Mouse (Mus musculus) kidney, embryonic 16.5 days (tissue): Measurements from ENCODE around the gene Mst1. TPM values are rescaled to one million over a fixed set of nuclear protein-coding genes. Genes with fewer than 3 reads are reported as not detected.

Experiments
- ATAC-seq: fragments of 200-750 bp; cut with Nextera tagmentation; 2 replicates; pipeline ENCODE4 v1.8.0; 2017; ENCODE audit warnings: moderate TSS enrichment; ENCODE audit not compliant: low FRiP score, low TSS enrichment
- H3K27ac ChIP-seq: fragments of 300-500 bp; sonication (generic); 2 replicates; pipeline ENCODE4 v1.5.1; 2014; ENCODE audit warnings: low read length
- H3K27me3 ChIP-seq: fragments of 300-500 bp; sonication (generic); 2 replicates; pipeline ENCODE4 v1.6.1; 2014; ENCODE audit warnings: low read length, control low read depth, mixed read lengths; ENCODE audit not compliant: insufficient read depth
- H3K36me3 ChIP-seq: fragments of 300-500 bp; sonication (generic); 2 replicates; pipeline ENCODE4 v1.6.1; 2014; ENCODE audit warnings: low read length, control low read depth, mixed read lengths; ENCODE audit not compliant: insufficient read depth
- H3K4me1 ChIP-seq: fragments of 300-500 bp; sonication (generic); 2 replicates; pipeline ENCODE4 v1.6.1; 2014; ENCODE audit warnings: low read length, control low read depth, mixed read lengths; ENCODE audit not compliant: insufficient read depth
- H3K4me2 ChIP-seq: fragments of 300-500 bp; sonication (generic); replicated peaks from 2 replicates; pipeline ENCODE4 v1.6.1; 2014; ENCODE audit warnings: low read depth, low read length
- H3K4me3 ChIP-seq: fragments of 300-500 bp; sonication (generic); 2 replicates; pipeline ENCODE4 v1.5.1; 2014; ENCODE audit warnings: mild to moderate bottlenecking, low read length
- H3K9ac ChIP-seq: fragments of 300-500 bp; sonication (generic); replicated peaks from 2 replicates; pipeline ENCODE4 v1.6.1; 2014; ENCODE audit warnings: low read length
- H3K9me3 ChIP-seq: fragments of 300-500 bp; sonication (generic); 2 replicates; pipeline ENCODE4 v1.6.1; 2016; ENCODE audit warnings: low read length, control low read depth
- WGBS: fragments of 180-500 bp; shearing (Covaris S2); extraction: QIAGEN DNeasy Blood & Tissue Kit; methylation state at CpG from one replicate; pipeline ENCODE4 v1.1.7; 2014; 5-methylcytosine and 5-hydroxymethylcytosine counted together
- polyA plus RNA-seq: library from polyadenylated mRNA; unstranded; fragments of >200 nt; fragmentation: Nextera tagmentation; extraction: Ambion mirVana; gene quantifications from 2 replicates; pipeline ENCODE4 v1.2.1, GENCODE M21; 2015

Gene Mst1
- polyA plus RNA-seq, 1 experiment from 2014 or later: 0.21 TPM

DNA sequence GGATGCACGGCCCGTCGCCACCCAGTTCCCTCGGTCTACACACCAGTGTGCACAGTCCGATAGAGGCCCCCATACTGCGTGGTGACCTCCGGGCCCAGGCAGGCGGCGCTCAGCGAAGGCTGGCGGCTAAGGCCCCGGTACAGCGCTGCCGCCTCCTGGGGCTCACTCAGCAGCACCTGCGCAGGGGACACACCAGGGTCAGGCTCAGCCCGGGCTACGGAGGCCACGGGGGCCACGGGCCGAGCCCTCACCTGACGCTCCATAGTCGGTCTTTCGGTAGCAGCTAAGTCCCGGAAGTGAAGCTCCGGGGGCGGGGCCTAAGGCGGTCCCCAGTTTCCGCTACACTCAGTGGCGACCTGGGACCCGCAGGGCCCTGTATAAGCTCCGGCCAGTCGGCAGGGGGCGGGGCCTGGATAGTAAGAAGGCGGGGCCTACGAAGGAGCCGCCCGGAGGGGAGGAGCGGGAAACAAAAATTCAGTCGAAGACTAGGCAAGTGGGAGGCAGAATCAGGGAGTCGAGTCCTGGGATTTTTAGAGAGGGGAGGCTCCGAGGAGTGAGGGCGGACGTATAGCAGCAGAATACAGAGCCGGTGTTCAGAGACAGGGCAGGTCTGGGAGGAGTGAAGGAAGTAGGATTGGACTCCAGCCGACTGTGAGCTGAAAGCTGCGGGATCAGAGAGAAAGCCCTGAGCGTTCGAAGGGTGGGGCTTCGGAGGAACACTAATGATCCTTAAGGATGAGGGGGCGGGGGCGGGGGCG, 14.1 kb downstream of the Mst1 start, which contains the start of gene Apeh:
Apeh (minus strand) TSS at position 423 of the 758 bp plus-strand sequence.
- Histone ChIP-seq H3K36me3 (peaks cover 27% of the 10 kb centered on the region), H3K27me3 (no peaks in the 10 kb centered on the region), H3K27ac (peak within 1 kb of the TSS; percentile 43; the same call in 1 of the 2 replicates), H3K4me3 (peak within 1 kb of the TSS; percentile 71), H3K9ac (peak within 1 kb of the TSS; percentile 81), H3K9me3 (no peaks in the 10 kb centered on the region), H3K4me1 (peaks cover 20% of the 10 kb centered on the region), H3K4me2 (peak within 1 kb of the TSS; percentile 79)
- under 1% methylated on average over 52 of the region's 52 CpGs for WGBS
- peak; percentile 96 for ATAC-seq

DNA sequence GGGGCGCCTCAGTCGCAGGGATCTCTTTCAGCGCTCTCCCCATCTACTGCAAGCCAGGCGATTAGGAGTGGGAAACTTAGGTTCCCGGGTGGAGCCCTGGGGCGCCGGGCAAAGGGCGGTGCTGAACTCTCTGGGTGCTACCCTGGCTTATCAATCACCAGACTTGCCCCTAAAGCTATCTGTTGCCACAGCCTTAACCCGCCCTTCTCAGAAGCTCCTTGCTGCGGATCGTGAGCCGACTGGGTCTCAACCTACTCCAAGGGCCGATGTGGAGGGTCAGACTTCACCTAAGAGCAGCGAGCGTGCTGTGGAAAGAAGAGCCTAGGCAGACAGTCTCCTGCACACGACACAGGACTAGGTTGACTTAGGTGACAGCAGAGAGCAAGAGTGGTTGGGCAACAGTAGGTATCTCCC, 14.8 kb downstream of the Mst1 start:
- Histone ChIP-seq H3K9me3 (no peaks in the 10 kb centered on the region), H3K9ac (peak overlapping the region; percentile 81), H3K36me3 (peaks cover 21% of the 10 kb centered on the region), H3K4me1 (peaks cover 20% of the 10 kb centered on the region), H3K4me3 (peak overlapping the region; percentile 71), H3K27ac (peak overlapping the region; percentile 43; the same call in 1 of the 2 replicates), H3K27me3 (no peaks in the 10 kb centered on the region), H3K4me2 (peak overlapping the region; percentile 79)
- ATAC-seq: peak; percentile 23
- WGBS: 0% methylated on average over 16 of the region's 16 CpGs

DNA sequence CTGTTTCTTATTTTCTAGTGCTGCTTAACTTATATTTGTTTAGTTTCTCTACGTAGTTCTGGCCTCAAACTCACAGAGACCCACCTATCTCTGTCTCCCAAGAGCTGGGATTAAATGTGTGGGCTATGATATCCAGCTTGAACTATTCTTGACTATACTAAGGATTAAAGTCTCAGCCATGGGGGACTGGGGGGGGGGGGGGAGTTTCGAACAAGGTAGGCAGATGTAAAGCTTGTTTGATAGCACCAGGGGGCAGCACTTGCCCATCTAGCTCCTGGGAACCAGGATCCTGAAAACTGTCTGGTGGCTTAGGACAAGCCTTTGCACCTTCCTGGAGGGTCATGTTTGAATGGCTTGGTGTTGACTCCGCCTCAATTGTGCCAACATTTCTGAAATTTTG, 15.3 kb downstream of the Mst1 start:
- H3K9ac ChIP-seq: peak overlapping the region; percentile 81; the same call in 1 of the 2 replicates

DNA sequence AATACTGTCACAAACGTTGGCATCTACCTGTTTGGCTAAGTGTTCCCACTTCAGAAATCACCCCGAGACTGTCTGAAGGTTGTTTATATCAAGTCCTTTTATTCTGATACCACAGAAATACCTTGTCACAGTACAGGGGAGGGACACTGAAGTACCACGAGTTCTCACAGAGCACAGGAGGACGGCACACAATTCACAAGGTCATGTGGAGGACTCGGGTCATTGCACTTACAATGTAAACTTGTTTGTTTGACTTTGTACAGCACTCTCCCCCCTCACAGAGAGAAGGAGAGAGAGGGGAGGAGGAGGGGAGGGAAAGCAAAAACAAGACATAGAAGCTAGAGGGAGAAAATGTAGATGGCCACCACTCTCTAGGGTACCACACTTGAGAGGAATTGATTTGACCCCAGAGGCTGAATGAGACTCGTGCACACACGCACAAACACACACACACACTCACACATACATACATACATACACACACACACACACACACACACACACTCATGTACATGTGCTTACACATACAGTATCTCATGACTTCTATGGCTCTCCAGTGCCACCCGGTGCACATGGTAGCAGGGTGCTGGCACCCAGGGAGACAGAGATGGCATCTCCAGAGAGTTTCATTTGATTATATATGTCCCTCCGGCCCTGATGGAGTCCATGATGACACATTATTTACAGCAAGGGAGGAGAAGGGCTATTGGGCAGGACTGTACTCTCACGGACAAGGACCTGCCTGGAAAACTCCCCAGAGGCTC, 15.9 kb downstream of the Mst1 start:
- no peak overlapping the region for H3K4me3 ChIP-seq
- 0 out of 2 replicates have a peak overlapping the region, but pooled peaks have one; percentile 29 for H3K27ac ChIP-seq
- H3K4me2 ChIP-seq: no peak overlapping the region
- no peaks in the 10 kb centered on the region for H3K9me3 ChIP-seq
- H3K9ac ChIP-seq: no peak overlapping the region
- peaks cover 20% of the 10 kb centered on the region for H3K4me1 ChIP-seq
- WGBS: 53% methylated on average over 10 of the region's 10 CpGs
- no peaks in the 10 kb centered on the region for H3K27me3 ChIP-seq
- H3K36me3 ChIP-seq: peaks cover 16% of the 10 kb centered on the region
- ATAC-seq: no peak

More for the DNA sequence above, 15.3 kb downstream of the Mst1 start:
- 6% methylated on average over 3 of the region's 3 CpGs for WGBS
- Histone ChIP-seq H3K27me3 (no peaks in the 10 kb centered on the region), H3K4me2 (peak overlapping the region; percentile 79), H3K36me3 (peaks cover 21% of the 10 kb centered on the region), H3K4me1 (peaks cover 20% of the 10 kb centered on the region), H3K4me3 (peak overlapping the region; percentile 71), H3K9me3 (no peaks in the 10 kb centered on the region), H3K27ac (0 out of 2 replicates have a peak overlapping the region, but pooled peaks have one; percentile 29)
- no peak for ATAC-seq

DNA sequence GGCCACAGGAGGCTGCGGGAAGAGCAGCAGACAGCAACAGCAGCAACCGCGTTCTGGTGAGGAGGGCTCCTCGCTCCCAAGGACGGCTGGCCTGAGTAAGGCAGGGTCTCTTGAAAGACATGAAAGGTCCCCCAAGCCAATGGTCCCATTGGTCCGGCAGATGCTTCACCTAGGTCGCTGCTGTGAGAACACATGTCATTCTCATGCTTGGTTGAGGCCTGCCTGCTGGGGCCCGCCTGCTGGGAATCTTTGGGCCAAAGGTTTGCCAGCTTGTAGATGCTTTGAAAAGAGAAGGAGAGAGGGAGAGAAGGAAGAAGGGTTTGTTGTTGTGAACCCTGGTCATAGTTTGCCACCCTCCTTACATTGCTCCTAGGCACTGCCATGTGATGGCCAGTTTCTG, 19.4 kb downstream of the Mst1 start:
- H3K4me2 ChIP-seq: no peak overlapping the region
- H3K4me3 ChIP-seq: no peak overlapping the region
- no peak overlapping the region for H3K27ac ChIP-seq
- peaks cover 14% of the 10 kb centered on the region; the same call in 1 of the 2 replicates for H3K4me1 ChIP-seq
- H3K9ac ChIP-seq: no peak overlapping the region
- no peaks in the 10 kb centered on the region for H3K9me3 ChIP-seq
- H3K27me3 ChIP-seq: no peaks in the 10 kb centered on the region
- no peaks in the 10 kb centered on the region for H3K36me3 ChIP-seq
- ATAC-seq: no peak
- 82% methylated on average over 8 of the region's 8 CpGs for WGBS

DNA sequence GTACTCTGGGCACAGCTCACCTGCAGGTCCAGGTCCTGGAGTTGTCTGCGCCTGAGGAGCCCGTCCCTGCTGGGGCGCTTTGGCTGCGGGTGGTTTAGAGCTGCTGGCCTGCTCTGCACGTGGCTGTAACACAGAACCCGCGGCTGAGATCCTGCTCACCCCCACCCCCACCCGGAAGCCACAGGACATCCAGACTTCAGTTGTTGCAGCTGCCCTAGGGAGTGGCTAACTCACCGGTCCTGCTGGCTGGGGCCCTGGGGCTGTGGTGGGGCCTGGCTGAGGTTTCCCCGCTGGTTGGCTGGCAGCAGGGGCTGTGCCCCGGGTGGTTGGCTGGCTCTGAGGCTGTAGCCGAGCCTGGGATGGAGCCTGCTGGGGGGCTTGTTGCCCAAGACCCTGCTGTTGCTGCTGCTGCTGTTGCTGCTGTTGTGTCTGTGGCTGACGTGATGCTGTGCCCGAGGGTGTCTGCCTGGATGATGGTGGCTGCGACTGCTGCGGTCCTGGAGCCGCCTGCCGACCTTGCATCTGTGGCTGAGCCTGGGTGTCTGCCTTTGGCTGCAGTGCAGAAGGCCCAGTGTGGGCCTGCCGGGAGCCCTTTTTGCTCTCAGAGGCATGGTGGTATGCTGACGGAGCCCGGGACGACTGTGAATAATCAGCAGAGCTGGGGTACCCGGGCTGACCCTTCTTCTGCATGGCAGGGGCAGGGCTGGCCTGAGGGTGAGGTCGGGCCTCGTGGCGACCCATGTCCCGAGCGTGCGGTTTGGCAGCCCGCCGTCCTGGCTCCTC, 24.7 kb downstream of the Mst1 start:
- peak; percentile 62 for ATAC-seq
- Histone ChIP-seq H3K27me3 (no peaks in the 10 kb centered on the region), H3K4me1 (peaks cover 26% of the 10 kb centered on the region), H3K4me3 (no peak overlapping the region; the same call in 1 of the 2 replicates), H3K4me2 (peak overlapping the region; percentile 1), H3K9me3 (no peaks in the 10 kb centered on the region), H3K27ac (peak overlapping the region; percentile 75), H3K36me3 (no peaks in the 10 kb centered on the region), H3K9ac (peak overlapping the region; percentile 49)
- WGBS: 43% methylated on average over 31 of the region's 31 CpGs

DNA sequence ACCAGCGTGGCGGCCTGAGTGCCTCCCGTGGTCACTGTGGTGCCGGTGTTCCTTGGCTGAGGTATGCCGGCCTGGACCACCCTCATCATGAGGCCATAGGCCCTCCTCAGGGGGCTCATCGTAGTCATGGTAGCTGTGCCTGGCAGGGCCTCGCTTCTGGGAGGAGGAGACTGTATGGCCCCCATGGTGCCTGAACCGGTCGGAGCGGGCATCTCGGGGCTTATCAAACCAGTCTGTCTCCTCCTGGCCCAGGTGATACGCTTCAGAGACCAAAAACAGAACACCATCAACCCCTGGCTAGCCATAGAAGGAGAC, 25.3 kb downstream of the Mst1 start:
- WGBS: 81% methylated on average over 12 of the region's 12 CpGs
- Histone ChIP-seq H3K4me2 (no peak overlapping the region), H3K9ac (peak overlapping the region; percentile 49; the same call in 1 of the 2 replicates), H3K27ac (peak overlapping the region; percentile 75), H3K36me3 (no peaks in the 10 kb centered on the region), H3K4me3 (no peak overlapping the region), H3K9me3 (no peaks in the 10 kb centered on the region), H3K27me3 (no peaks in the 10 kb centered on the region), H3K4me1 (peaks cover 31% of the 10 kb centered on the region)
- peak; percentile 36; the same call in 1 of the 2 replicates for ATAC-seq

DNA sequence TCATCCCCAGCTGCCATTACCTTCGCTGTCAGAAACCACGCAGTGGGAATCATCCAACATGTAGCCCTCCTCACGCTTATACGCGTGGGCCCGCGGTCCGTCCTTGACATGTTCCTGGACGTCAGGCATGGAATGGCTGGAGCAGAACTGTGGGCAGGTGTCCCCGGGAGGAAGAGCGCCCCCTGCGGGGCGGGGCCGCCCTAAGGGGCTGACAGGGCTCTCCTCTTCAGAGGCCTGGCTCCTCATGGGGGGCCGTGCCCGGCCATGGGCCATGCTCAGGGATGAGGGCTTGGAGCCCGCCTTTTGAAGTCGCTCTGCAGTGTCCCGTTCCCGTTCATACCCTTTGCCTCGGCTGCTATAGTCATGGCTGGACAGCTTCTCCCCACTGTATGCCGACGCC, 25.9 kb downstream of the Mst1 start:
- H3K4me3 ChIP-seq: no peak overlapping the region
- peak overlapping the region; percentile 75; the same call in 1 of the 2 replicates for H3K27ac ChIP-seq
- ATAC-seq: no peak
- no peak overlapping the region for H3K9ac ChIP-seq
- peaks cover 37% of the 10 kb centered on the region for H3K4me1 ChIP-seq
- no peak overlapping the region for H3K4me2 ChIP-seq
- no peaks in the 10 kb centered on the region for H3K9me3 ChIP-seq
- no peaks in the 10 kb centered on the region for H3K27me3 ChIP-seq
- H3K36me3 ChIP-seq: no peaks in the 10 kb centered on the region
- WGBS: 90% methylated on average over 23 of the region's 23 CpGs

DNA sequence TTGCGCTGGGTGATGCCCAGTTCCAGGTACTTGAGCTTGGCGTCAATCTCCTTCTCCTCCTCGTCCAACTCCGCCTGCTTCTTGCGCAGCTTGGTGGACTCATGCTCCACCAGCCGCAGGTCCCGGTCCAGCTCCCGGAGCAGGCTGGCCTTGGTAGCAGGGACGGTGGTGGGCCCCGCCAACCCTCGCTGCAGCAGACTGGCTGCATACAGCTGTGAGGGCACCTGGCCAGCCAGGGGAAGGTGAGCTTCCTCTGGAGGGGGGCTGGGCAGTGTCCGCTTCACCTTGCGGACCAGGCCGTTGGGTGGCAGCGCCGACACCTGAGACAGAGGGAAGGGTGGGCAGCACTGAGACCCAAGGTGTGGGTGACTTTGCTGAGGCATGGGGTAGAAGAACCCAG, 27.6 kb downstream of the Mst1 start:
- Histone ChIP-seq H3K4me3 (no peak overlapping the region), H3K9ac (no peak overlapping the region), H3K27ac (no peak overlapping the region), H3K9me3 (no peaks in the 10 kb centered on the region), H3K36me3 (no peaks in the 10 kb centered on the region), H3K4me1 (peaks cover 41% of the 10 kb centered on the region), H3K4me2 (no peak overlapping the region), H3K27me3 (no peaks in the 10 kb centered on the region)
- WGBS: 94% methylated on average over 16 of the region's 16 CpGs
- ATAC-seq: no peak
